Mouse (Mus musculus) ovary, postnatal 36 days (tissue): ENCODE results near the gene Stx3.

Experiments
- DNase-seq: peaks from one replicate; pipeline ENCODE4 v3.0.0; 2022; ENCODE audit warnings: low spot score, mixed read lengths

Gene Stx3

GRCm38 (mm10) chr19:11725915-11726314, 93.3 kb downstream of the Stx3 start:
- DNase-seq, result no peak
